Mouse (Mus musculus) embryonic fibroblast, embryonic 13.5 days (primary cell): Measurements from ENCODE around the gene Stfa2l1. TPM values are rescaled to one million over a fixed set of nuclear protein-coding genes. Genes with fewer than 3 reads are reported as not detected.
"Not testable (repeated sequence)": the region's sequence is repeated elsewhere in the genome, so short reads cannot be mapped to it uniquely, and the experiment has no call there.

Source experiments
- H3K27ac ChIP-seq: 2 replicates; pipeline ENCODE4 v1.5.1; 2012; ENCODE audit warnings: low read length, control low read depth, inconsistent platforms; ENCODE audit not compliant: insufficient read depth
- H3K4me1 ChIP-seq: 2 replicates; pipeline ENCODE4 v1.6.1; 2011; ENCODE audit warnings: low read length; ENCODE audit not compliant: control insufficient read depth, insufficient read depth
- H3K4me3 ChIP-seq: 2 replicates; pipeline ENCODE4 v1.5.1; 2011; ENCODE audit warnings: mild to moderate bottlenecking, control low read depth, low read length; ENCODE audit not compliant: insufficient read depth
- CTCF ChIP-seq: IDR thresholded peaks from 2 replicates; pipeline ENCODE4 v1.5.1; 2011; ENCODE audit warnings: mild to moderate bottlenecking, control low read depth, low read length, moderate library complexity, borderline replicate concordance; ENCODE audit not compliant: insufficient read depth
- POLR2A ChIP-seq: IDR thresholded peaks from 2 replicates; pipeline ENCODE4 v1.6.1; 2011; ENCODE audit warnings: low read depth, mild to moderate bottlenecking, control low read depth, low read length, moderate library complexity
- polyA plus RNA-seq: library from polyadenylated mRNA; stranded (reverse); fragments of >200 nt; gene quantifications from 2 replicates; pipeline ENCODE4 v1.2.4, GENCODE M21; 2011; ENCODE audit warnings: low read depth; ENCODE audit not compliant: missing spikeins, insufficient read length

Gene Stfa2l1
- not detected in 2 replicates for polyA plus RNA-seq

DNA sequence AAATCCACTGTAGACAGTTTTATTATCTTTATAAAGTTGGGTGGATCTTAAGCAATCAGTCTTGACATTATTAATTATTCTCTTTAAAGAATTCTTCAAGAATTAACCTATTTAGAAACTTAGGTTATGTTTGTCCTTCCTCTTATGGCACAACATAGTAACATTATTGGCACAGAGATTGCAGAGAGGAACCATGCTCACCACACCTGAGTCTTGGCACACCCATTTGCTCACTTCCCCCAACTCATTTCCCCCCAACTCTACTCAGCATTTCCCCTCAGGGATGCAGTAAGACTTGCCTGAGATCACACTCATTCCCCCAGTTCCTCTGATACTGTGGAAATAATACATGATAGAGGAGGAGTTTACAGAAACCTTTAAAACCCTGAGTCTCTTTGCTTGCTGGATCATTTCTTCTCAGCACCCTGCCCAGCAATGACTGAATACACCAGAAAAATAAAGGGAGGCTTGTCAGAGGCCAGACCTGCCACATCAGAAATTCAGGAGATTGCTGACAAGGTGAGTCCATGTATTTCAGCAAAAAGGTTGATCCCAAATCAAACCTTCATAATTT is at the start of gene Stfa2l1:
Stfa2l1 (plus strand) TSS at position 410 of the 574 bp plus-strand sequence.
- no peaks in the 10 kb centered on the region for H3K4me1 ChIP-seq
- TF ChIP-seq CTCF (no peak), POLR2A (no peak)
- H3K4me3 ChIP-seq, result no peak within 1 kb of the TSS

DNA sequence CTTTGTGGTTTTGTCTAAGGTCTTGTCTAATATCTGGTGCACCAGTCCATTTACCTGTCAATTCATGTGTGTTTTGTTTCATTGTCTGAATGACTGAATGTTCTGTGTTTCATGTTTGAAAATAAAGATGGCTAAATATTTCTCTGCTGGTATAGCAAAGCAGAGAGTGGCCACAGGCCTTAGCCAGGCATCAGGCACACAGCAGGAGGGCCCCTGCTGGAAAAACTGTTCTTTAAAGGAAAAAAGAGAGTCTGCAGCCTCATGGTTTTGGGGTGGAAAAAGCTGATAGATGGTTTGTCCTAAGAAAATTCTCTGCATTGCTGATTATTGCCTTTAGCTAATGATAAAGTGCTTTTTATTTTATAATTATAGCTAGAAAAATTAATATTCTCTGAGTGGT is 45.1 kb upstream of the Stfa2l1 start:
- H3K27ac ChIP-seq, H3K4me3 ChIP-seq, H3K4me1 ChIP-seq: not testable (repeated sequence)

More for the DNA sequence above, at the start of gene Stfa2l1:
- no peak within 1 kb of the TSS for H3K27ac ChIP-seq

DNA sequence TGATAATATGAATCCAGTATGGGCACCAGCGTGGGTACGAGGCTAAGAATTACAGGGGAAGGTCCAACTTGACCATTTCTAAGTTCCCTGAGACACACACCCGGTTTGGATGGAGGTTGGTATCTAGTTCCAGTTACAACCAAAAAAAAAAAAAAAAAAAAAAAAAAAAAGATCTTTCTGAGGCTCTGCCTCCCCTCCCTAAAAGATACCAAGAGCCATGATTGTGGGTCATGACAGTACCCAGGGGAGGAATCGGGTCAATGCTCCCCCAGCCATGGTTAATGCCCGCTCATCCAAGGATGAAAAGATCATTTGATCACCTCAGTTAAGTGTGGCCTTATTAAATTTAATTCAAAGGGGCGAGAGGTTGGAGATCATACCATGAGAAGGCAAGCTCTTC is 40.9 kb upstream of the Stfa2l1 start:
- not testable (repeated sequence) for H3K4me3 ChIP-seq, H3K27ac ChIP-seq, H3K4me1 ChIP-seq

DNA sequence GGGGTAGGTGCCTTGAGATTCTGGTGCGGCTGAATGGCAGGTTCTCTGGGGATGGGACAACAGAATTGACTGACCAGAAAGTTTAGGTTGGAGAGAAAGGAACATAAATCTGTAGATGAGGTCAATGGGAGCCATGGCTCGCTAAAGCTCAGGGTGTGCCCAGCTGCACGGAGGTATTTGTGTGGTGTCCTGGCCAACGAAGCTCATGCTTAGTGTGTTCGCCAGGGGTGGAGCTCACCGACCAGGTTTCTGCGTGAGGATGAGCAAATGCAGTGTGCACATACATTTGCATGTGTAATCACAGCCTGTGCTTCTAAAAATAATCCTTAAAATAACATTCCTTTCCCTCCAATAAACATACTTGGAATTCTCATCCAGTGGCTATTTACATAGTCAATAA is 28.5 kb upstream of the Stfa2l1 start:
- no peak for TF ChIP-seq POLR2A
- TF ChIP-seq CTCF, result no peak
- Histone ChIP-seq H3K4me3 (no peak overlapping the region), H3K27ac (no peak overlapping the region), H3K4me1 (no peaks in the 10 kb centered on the region)

DNA sequence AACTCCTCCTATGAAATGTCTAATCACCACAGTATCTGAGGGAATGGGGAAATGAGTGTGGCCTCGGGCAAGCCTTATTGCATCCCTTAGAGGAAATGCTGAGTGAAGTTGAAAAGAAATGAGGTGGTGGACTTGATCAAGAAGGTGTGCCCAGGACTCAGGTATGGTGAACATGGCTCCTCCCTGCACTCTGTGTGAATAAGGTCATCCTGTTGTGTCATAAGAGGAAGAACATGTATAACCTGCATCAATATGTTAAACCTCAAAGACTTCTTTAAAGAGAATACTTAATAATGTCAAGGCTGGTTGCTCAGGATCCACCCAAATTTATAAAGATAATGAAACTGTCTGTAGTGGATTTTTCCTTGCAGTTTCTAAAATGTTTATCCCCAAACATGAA is 25.5 kb upstream of the Stfa2l1 start, which contains the start of gene Csta1:
Csta1 (minus strand) TSS at position 101 of the 400 bp plus-strand sequence.
- no peak within 1 kb of the TSS for H3K27ac ChIP-seq
- H3K4me3 ChIP-seq, result no peak within 1 kb of the TSS
- no peak for TF ChIP-seq CTCF
- TF ChIP-seq POLR2A, result no peak
- H3K4me1 ChIP-seq, result no peaks in the 10 kb centered on the region

DNA sequence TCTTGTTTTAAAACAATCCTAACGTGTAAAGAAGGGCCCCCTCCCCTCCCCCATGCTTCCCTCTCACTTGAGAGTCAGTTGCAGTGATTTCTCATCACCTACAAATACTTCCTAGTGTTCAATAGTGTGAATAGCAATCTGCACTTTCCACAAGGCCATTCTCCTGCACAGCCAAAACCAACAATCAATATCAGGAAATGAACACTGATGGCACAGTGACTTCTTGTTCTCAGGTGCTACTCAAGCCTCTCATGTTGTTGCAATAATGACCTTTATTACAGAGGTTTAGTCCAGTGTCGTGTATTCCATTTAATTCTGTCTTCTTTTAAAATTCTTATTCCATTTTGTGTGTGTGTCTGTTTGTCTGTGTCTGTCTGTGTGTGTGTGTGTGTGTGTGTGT is 18.4 kb upstream of the Stfa2l1 start:
- H3K4me3 ChIP-seq, result no peak overlapping the region
- no peak for TF ChIP-seq POLR2A
- no peak for TF ChIP-seq CTCF
- no peak overlapping the region for H3K27ac ChIP-seq
- no peaks in the 10 kb centered on the region for H3K4me1 ChIP-seq

DNA sequence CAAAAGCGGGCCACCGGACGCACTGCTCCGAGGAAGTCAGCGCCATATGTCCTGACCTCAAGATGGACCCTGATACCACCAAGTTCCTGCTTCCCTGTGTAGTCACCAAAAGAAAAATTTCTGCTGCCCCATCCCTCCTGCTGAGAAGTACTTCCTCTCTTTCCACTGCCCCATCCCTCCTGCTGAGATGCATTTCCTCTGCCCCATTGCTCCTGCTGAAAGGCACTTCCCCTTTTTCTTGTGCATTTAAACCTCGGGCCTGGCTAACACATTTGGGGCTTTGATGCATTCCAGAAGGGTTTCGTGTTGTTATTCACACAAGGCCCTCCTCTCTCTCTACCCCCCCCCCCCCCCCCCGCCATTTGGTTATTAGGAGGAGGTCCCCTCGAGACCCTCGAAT is 11.2 kb downstream of the Stfa2l1 start:
- not testable (repeated sequence) for H3K4me3 ChIP-seq, H3K27ac ChIP-seq, H3K4me1 ChIP-seq

DNA sequence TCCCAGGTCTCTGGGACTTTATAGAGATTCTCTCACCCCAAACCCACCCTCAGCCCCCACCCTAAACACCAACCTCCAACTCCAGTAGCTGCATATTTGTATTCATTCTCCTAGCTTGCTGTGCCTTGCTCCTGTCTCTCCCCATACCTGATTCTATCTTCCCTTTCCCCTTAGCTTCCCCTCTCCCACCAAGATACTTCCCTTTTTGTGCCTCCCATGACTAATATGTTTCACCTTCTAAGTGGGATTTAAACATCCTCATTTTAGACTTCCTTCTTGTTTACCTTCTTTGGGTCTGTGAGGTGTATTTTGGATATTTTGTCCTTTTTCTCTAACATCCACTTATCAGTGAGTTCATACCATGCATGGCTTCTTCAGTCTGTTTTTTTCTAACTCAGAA is 19.5 kb downstream of the Stfa2l1 start:
- H3K4me1 ChIP-seq, result no peaks in the 10 kb centered on the region
- H3K27ac ChIP-seq, result no peak overlapping the region
- TF ChIP-seq CTCF, result no peak
- no peak for TF ChIP-seq POLR2A
- no peak overlapping the region for H3K4me3 ChIP-seq

DNA sequence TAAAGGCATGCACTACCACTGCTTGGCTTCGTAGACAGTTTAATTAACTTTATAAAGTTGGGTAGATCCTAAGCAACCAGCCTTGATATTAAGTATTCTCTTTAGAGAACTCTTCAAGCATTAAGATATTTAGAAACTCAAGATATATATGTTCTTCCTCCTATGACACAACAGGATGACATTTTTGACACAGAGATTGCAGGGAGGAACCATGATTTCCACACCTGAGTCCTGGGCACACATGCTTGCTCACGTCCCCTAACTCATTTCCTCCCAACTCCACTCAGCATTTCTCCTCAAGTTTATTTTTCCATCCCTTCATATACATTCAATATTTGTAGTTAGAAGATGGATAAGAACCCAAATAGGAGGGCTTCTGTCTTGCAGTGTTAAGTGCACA is 23.3 kb downstream of the Stfa2l1 start:
- H3K27ac ChIP-seq, result no peak overlapping the region
- TF ChIP-seq CTCF (no peak), POLR2A (no peak)

DNA sequence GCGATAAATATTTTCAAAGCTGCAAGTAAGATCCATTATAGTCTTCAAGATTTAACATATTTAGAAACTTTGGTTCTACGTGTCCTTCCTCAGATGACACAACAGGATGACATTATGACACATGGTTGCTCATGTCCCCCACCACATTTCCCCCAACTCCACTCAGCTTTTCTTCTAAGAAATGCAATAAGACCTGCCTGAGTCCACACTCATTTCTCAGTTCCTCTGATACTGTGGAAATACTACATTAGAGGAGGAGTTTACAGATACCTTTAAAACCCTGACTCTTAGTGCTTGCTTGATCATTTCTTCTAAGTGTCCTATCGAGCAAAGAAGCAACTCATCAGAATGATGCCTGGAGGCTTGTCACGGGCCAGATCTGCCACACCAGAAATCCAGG is 27.3 kb downstream of the Stfa2l1 start, which contains the start of gene Gm5483:
Gm5483 (plus strand) TSS at position 301 of the 400 bp plus-strand sequence.
- H3K27ac ChIP-seq, H3K4me3 ChIP-seq, H3K4me1 ChIP-seq: not testable (repeated sequence)

More for the DNA sequence above, 23.3 kb downstream of the Stfa2l1 start:
- no peak overlapping the region for H3K4me3 ChIP-seq
- no peaks in the 10 kb centered on the region for H3K4me1 ChIP-seq

DNA sequence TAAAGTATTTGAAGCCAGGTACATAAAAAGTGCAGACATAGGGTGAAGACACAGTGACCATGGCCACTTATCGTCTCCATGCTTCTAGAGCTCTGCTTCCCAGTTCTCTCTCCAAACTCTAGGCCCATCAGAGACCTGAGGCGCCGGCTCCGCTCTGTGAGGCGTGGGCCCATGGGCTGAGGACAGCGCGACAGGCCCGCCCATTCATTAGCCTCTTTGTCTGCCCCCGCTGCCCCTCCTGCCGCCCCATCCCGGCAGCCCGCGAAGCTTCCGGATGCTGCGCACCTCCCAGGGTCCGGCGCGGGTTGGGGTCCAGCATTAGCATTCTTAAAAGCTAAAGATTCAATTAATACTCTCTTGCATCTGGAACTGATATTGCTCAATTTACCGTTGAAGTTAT is 42.6 kb downstream of the Stfa2l1 start:
- Histone ChIP-seq H3K4me1 (no peaks in the 10 kb centered on the region), H3K27ac (no peak overlapping the region), H3K4me3 (no peak overlapping the region)
- no peak for TF ChIP-seq POLR2A
- TF ChIP-seq CTCF, result no peak
